Mouse (Mus musculus) heart, postnatal 0 days (tissue): ENCODE data around the gene Tmem219.

Source experiments
- CTCF ChIP-seq: IDR thresholded peaks from 2 replicates; pipeline ENCODE4 v1.5.1; 2016; ENCODE audit warnings: antibody characterized with exemption, control low read depth, low read depth
- EP300 ChIP-seq: IDR thresholded peaks from 2 replicates; pipeline ENCODE4 v1.6.1; 2016; ENCODE audit warnings: antibody characterized with exemption, low read depth

DNA sequence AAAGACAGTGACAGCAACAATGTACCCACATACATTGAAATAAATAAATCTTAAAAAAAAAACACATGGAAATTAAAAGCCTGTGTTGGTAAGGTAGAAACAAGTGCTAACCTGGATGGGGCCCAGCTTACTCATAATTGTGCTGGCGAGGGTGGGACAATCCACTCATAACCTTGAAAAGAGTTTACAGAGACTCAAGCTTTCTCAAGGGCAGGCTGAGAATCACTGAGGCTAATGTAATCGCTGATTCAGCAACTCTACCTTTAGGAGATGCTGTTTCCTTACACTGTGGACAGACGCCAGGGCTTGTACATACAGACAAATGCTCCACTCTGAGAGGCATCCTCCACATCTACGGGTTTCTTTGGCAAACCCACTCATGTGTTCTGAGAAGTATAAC is 2.7 kb downstream of the Tmem219 start:
- TF ChIP-seq CTCF (no peak), EP300 (no peak)
